Mouse (Mus musculus): ENCODE measurements around the gene Cd40lg. TPM values are rescaled to one million over a fixed set of nuclear protein-coding genes. Genes with fewer than 3 reads are reported as not detected.

Gene Cd40lg
- total RNA-seq, 1 experiment from 2014 or later = not detected

DNA sequence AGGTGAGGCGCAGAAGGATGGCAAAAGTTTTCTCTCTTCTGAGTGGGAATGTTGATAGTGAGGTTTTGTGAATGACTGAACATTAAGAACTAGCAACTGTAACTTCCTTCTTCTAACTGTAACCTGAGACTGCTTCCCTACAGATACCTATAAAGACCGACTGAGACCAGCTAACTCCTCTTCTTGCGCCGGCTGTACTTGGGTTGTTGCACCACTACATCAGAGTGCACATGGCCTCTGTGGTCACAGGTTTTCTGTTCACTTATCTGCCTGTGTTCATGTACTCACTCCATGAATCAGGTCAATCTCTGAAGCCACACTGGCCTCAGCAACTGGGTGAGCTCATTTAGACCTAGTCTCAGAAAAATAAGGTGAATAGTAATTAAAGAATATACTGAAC, 51.6 kb downstream of the Cd40lg start:
- DNase-seq = no peak

Other genes starting within 250 kb of the Cd40lg start
- not detected in 2 replicates for gene Brs3, start 169.1 kb upstream of the Cd40lg start, total RNA-seq (2021)
- gene Htatsf1, start 158.6 kb upstream of the Cd40lg start, total RNA-seq (2021) = 40.9 and 41.9 TPM in 2 replicates
- not detected in 2 replicates for gene Vgll1, start 124.0 kb upstream of the Cd40lg start, total RNA-seq (2021)
- 34.4 and 34.7 TPM in 2 replicates for gene Arhgef6, start 126.6 kb downstream of the Cd40lg start, total RNA-seq (2021)
- 35.5 and 44.4 TPM in 2 replicates for gene Rbmx, start 180.9 kb downstream of the Cd40lg start, total RNA-seq (2021)
- not detected in 2 replicates for gene Gm364, start 197.0 kb downstream of the Cd40lg start, total RNA-seq (2021)